Mouse (Mus musculus): ENCODE results near the gene Fam71d. TPM values are rescaled to one million over a fixed set of nuclear protein-coding genes. Genes with fewer than 3 reads are reported as not detected.

Gene Fam71d
- not detected in 2 replicates for polyA plus RNA-seq (2012; rRNA removed)

GRCm38 (mm10) chr12:78691325-78691724, at the start of gene Fam71d:
Fam71d (plus strand) TSS chr12:78691535.
- no peaks in the 10 kb centered on the region for H3K4me1 ChIP-seq (ENCODE audit: control insufficient read depth, insufficient read depth, insufficient read length, low read length)
- H3K27ac ChIP-seq (ENCODE audit: insufficient read depth, low read depth, low read length) = no peak within 1 kb of the TSS
- TF ChIP-seq POLR2A (IDR thresholded peaks at IDR 0.05; ENCODE audit: low read depth, low read length) (no peak), CTCF (IDR thresholded peaks at IDR 0.05; ENCODE audit: extremely low read depth, insufficient read length, insufficient replicate concordance, low read depth, low read length) (no peak)
- 67% methylated on average over 1 of the region's 1 CpGs for WGBS
- H3K36me3 ChIP-seq (ENCODE audit: control insufficient read depth, insufficient read depth, low read length) = no peaks in the 10 kb centered on the region
- no peaks in the 10 kb centered on the region for H3K27me3 ChIP-seq (ENCODE audit: control insufficient read depth, insufficient read depth, low read length)
- H3K4me3 ChIP-seq (ENCODE audit: low read depth, low read length) = no peak within 1 kb of the TSS

DNA sequence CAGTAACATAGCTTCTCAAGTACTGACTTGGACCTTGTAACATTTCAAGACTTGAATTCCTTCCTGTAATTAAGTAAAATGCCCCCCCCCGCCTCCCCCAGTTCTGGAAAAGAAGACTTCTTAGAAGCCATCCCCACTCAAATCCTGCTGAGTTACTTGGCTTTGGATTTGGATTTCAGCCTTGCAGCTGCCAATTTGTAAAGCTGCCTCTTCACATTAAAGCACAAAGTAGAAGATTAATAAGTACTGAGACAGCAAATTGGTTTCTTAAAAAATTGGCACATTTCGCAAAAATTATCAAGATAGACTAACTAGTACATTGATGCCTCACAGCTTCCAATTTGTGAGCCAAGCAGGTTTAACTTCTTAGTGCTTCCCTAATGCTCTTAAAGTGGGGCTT, 47.6 kb upstream of the Fam71d start:
- TF ChIP-seq CTCF (IDR thresholded peaks at IDR 0.05; ENCODE audit: extremely low read depth, insufficient read length, insufficient replicate concordance, low read depth, low read length) (no peak), POLR2A (IDR thresholded peaks at IDR 0.05; ENCODE audit: low read depth, low read length) (no peak)
- WGBS = 86% methylated on average over 2 of the region's 2 CpGs
- no peak overlapping the region for H3K4me3 ChIP-seq (ENCODE audit: low read depth, low read length)
- no peaks in the 10 kb centered on the region for H3K27me3 ChIP-seq (ENCODE audit: control insufficient read depth, insufficient read depth, low read length)
- no peaks in the 10 kb centered on the region for H3K36me3 ChIP-seq (ENCODE audit: control insufficient read depth, insufficient read depth, low read length)
- no peaks in the 10 kb centered on the region for H3K4me1 ChIP-seq (ENCODE audit: control insufficient read depth, insufficient read depth, insufficient read length, low read length)
- no peak overlapping the region for H3K27ac ChIP-seq (ENCODE audit: insufficient read depth, low read depth, low read length)

DNA sequence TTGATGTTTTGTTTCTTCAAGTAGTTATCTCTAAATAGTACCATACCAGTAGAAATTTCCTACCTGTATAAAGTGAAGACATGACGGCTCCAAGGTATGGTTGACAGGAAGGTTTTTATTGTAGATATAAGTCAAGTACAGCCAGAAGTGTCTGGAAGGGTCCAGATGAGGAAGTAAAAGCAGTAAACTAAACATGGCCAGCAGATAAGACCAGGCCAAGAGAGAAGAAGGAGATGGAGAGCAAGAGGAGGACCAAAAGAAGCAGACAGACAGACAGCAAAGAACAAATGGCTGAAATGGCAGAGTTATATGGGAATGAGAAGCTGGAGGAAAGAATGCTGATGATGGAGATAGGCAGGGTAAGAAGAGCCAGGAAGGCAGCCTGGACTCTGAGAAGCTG, 46.1 kb upstream of the Fam71d start:
- 90% methylated on average over 1 of the region's 1 CpGs for WGBS
- Histone ChIP-seq H3K4me1 (ENCODE audit: control insufficient read depth, insufficient read depth, insufficient read length, low read length) (no peaks in the 10 kb centered on the region), H3K27me3 (ENCODE audit: control insufficient read depth, insufficient read depth, low read length) (no peaks in the 10 kb centered on the region), H3K4me3 (ENCODE audit: low read depth, low read length) (no peak overlapping the region), H3K27ac (ENCODE audit: insufficient read depth, low read depth, low read length) (no peak overlapping the region), H3K36me3 (ENCODE audit: control insufficient read depth, insufficient read depth, low read length) (no peaks in the 10 kb centered on the region)
- TF ChIP-seq CTCF (IDR thresholded peaks at IDR 0.05; ENCODE audit: extremely low read depth, insufficient read length, insufficient replicate concordance, low read depth, low read length) (no peak), POLR2A (IDR thresholded peaks at IDR 0.05; ENCODE audit: low read depth, low read length) (no peak)

GRCm38 (mm10) chr12:78659718-78660304, 31.5 kb upstream of the Fam71d start:
- no peak overlapping the region for H3K4me3 ChIP-seq (ENCODE audit: low read depth, low read length)
- H3K36me3 ChIP-seq (ENCODE audit: control insufficient read depth, insufficient read depth, low read length) = peaks cover 2% of the 10 kb centered on the region; the same call in 1 of the 2 replicates
- no peaks in the 10 kb centered on the region for H3K4me1 ChIP-seq (ENCODE audit: control insufficient read depth, insufficient read depth, insufficient read length, low read length)
- 61% methylated on average over 2 of the region's 2 CpGs for WGBS
- H3K27ac ChIP-seq (ENCODE audit: insufficient read depth, low read depth, low read length) = no peak overlapping the region
- no peaks in the 10 kb centered on the region for H3K27me3 ChIP-seq (ENCODE audit: control insufficient read depth, insufficient read depth, low read length)
- TF ChIP-seq CTCF (IDR thresholded peaks at IDR 0.05; ENCODE audit: extremely low read depth, insufficient read length, insufficient replicate concordance, low read depth, low read length) (no peak), POLR2A (IDR thresholded peaks at IDR 0.05; ENCODE audit: low read depth, low read length) (no peak)

DNA sequence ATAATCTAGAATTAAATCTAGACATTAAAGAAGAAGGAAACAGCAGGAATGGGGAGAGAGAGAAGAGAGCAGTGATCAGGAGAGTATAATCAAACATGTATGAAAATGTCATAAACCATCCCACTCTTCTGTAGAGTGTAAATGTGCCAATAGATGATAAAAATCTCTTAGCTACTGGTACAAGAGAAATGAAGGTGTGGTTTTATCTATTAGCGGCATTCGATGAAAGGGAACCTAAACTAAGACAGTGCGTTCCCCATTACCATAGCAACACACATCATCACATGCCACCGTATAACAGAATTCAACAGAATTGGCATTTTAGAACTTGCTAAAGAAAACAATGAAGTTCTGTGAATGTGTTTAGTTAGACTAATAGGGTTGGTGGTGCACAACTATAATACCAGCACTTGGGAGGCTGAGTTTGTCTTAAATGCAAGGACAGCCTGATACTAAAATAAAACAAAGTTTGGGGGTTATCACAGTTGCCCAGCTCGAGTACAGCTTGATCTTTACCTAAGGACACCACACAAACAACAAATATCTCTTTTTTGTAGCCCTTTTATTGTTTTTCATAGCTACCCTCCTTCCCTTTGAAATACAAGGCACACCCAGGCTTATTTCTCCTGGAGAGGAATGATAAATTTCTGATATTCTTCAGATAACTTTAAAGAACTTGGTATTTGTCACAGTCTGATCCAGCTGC, 13.1 kb upstream of the Fam71d start:
- Histone ChIP-seq H3K4me1 (ENCODE audit: control insufficient read depth, insufficient read depth, insufficient read length, low read length) (no peaks in the 10 kb centered on the region), H3K27ac (ENCODE audit: insufficient read depth, low read depth, low read length) (no peak overlapping the region), H3K36me3 (ENCODE audit: control insufficient read depth, insufficient read depth, low read length) (no peaks in the 10 kb centered on the region; the same call in 1 of the 2 replicates), H3K27me3 (ENCODE audit: control insufficient read depth, insufficient read depth, low read length) (no peaks in the 10 kb centered on the region), H3K4me3 (ENCODE audit: low read depth, low read length) (no peak overlapping the region)
- 91% methylated on average over 5 of the region's 5 CpGs for WGBS
- no peak for TF ChIP-seq POLR2A (IDR thresholded peaks at IDR 0.05; ENCODE audit: low read depth, low read length)
- no peak for TF ChIP-seq CTCF (IDR thresholded peaks at IDR 0.05; ENCODE audit: extremely low read depth, insufficient read length, insufficient replicate concordance, low read depth, low read length)

DNA sequence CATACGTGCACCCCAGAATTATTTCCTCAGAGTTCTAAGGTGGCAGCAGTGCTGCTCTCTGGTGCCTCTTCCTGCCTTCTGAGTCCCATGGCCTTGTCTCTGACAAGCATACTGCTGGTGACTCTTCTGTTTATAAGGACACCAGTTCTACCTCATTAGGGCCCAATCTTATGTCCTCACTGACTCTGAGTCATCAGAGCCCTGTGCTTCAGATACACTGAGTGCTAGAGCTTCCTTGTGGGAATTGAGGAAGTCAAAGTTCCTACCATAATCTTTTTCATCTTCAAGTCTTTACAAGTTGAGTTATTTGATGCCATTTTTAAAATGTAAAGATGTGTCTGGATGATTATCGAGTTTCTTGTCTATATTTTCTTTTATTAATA, 12.5 kb upstream of the Fam71d start:
- no peak for TF ChIP-seq CTCF (IDR thresholded peaks at IDR 0.05; ENCODE audit: extremely low read depth, insufficient read length, insufficient replicate concordance, low read depth, low read length)
- no peak for TF ChIP-seq POLR2A (IDR thresholded peaks at IDR 0.05; ENCODE audit: low read depth, low read length)
- 90% methylated on average over 2 of the region's 2 CpGs for WGBS
- no peaks in the 10 kb centered on the region for H3K27me3 ChIP-seq (ENCODE audit: control insufficient read depth, insufficient read depth, low read length)
- no peaks in the 10 kb centered on the region; the same call in 1 of the 2 replicates for H3K36me3 ChIP-seq (ENCODE audit: control insufficient read depth, insufficient read depth, low read length)
- H3K27ac ChIP-seq (ENCODE audit: insufficient read depth, low read depth, low read length) = no peak overlapping the region
- no peaks in the 10 kb centered on the region for H3K4me1 ChIP-seq (ENCODE audit: control insufficient read depth, insufficient read depth, insufficient read length, low read length)
- no peak overlapping the region for H3K4me3 ChIP-seq (ENCODE audit: low read depth, low read length)

- WGBS = 92% methylated on average over 2 of the region's 2 CpGs
- no peaks in the 10 kb centered on the region; the same call in 1 of the 2 replicates for H3K36me3 ChIP-seq (ENCODE audit: control insufficient read depth, insufficient read depth, low read length)
- no peaks in the 10 kb centered on the region for H3K27me3 ChIP-seq (ENCODE audit: control insufficient read depth, insufficient read depth, low read length)
- no peak overlapping the region for H3K4me3 ChIP-seq (ENCODE audit: low read depth, low read length)
- TF ChIP-seq POLR2A (IDR thresholded peaks at IDR 0.05; ENCODE audit: low read depth, low read length) = no peak
- TF ChIP-seq CTCF (IDR thresholded peaks at IDR 0.05; ENCODE audit: extremely low read depth, insufficient read length, insufficient replicate concordance, low read depth, low read length) = no peak
- H3K27ac ChIP-seq (ENCODE audit: insufficient read depth, low read depth, low read length) = no peak overlapping the region
- H3K4me1 ChIP-seq (ENCODE audit: control insufficient read depth, insufficient read depth, insufficient read length, low read length) = no peaks in the 10 kb centered on the region
Measured at GRCm38 (mm10) chr12:78681048-78681447, 10.3 kb upstream of the Fam71d start.

All from small intestine, adult 2 months (tissue).